8 mouse cellular contexts compared by ENCODE assay signal in genomic region chr6:48555104-48555890, GRCm38 (mm10). TPM values are rescaled to one million over a fixed set of nuclear protein-coding genes. Genes with fewer than 3 reads are reported as not detected.
A peak's percentile ranks its signal among the peaks of the same experiment; 100 is the strongest.
DNase-seq lines count a peak whose midpoint lies in the region; ATAC-seq and TF ChIP-seq lines count a peak whose summit lies in the region.

No protein-coding gene starts in this region.

- peak; percentile 51 for ATAC-seq in common myeloid progenitor, adult 5-6 weeks (replicated peaks; ENCODE audit: low read depth, poor library complexity, severe bottlenecking)
- ATAC-seq in heart, embryonic 12.5 days (ENCODE audit: insufficient number of reproducible peaks, low FRiP score), result peak; percentile 76
- ATAC-seq in kidney, postnatal 0 days (replicated peaks; ENCODE audit: low FRiP score, low read depth), result peak; percentile 72
- peak; percentile 64 for ATAC-seq in liver, embryonic 11.5 days (replicated peaks; ENCODE audit: low FRiP score)
- peak; percentile 91 for ATAC-seq in midbrain, embryonic 16.5 days

- TF ChIP-seq CTCF in kidney, postnatal 0 days (IDR thresholded peaks at IDR 0.05; ENCODE audit: low read depth), result no peak

- peaks cover 13% of the 10 kb centered on the region for H3K4me1 ChIP-seq in heart, embryonic 12.5 days (replicated peaks)
- peaks cover 3% of the 10 kb centered on the region; the same call in 1 of the 2 replicates for H3K4me1 ChIP-seq in kidney, postnatal 0 days (replicated peaks; ENCODE audit: insufficient read depth, low read length)
- H3K4me1 ChIP-seq in liver, embryonic 11.5 days (replicated peaks; ENCODE audit: control insufficient read depth, insufficient read depth, low read length), result peaks cover 2% of the 10 kb centered on the region; the same call in 1 of the 2 replicates
- peaks cover 15% of the 10 kb centered on the region for H3K4me1 ChIP-seq in midbrain, embryonic 16.5 days (ENCODE audit: control insufficient read depth, insufficient read depth, low read length)

- peaks cover 19% of the 10 kb centered on the region for H3K36me3 ChIP-seq in heart, embryonic 12.5 days
- H3K36me3 ChIP-seq in kidney, postnatal 0 days (ENCODE audit: insufficient read depth, low read length), result peaks cover 3% of the 10 kb centered on the region; the same call in 1 of the 2 replicates
- H3K36me3 ChIP-seq in liver, embryonic 11.5 days (ENCODE audit: control insufficient read depth, insufficient read depth, low read length), result no peaks in the 10 kb centered on the region
- H3K36me3 ChIP-seq in midbrain, embryonic 16.5 days (ENCODE audit: control insufficient read depth, insufficient read depth, low read length), result 0 out of 2 replicates have a peak, but pooled peaks cover 2% of the 10 kb centered on the region

- H3K27me3 ChIP-seq in heart, embryonic 12.5 days (replicated peaks), result no peaks in the 10 kb centered on the region
- no peaks in the 10 kb centered on the region for H3K27me3 ChIP-seq in kidney, postnatal 0 days (ENCODE audit: insufficient read depth, low read length)
- no peaks in the 10 kb centered on the region for H3K27me3 ChIP-seq in liver, embryonic 11.5 days (replicated peaks; ENCODE audit: control insufficient read depth, insufficient read depth, low read length)
- H3K27me3 ChIP-seq in midbrain, embryonic 16.5 days (ENCODE audit: control insufficient read depth, insufficient read depth, low read depth, low read length), result no peaks in the 10 kb centered on the region

- H3K27ac ChIP-seq in heart, embryonic 12.5 days (ENCODE audit: poor library complexity, severe bottlenecking), result peak overlapping the region; percentile 97
- H3K27ac ChIP-seq in kidney, postnatal 0 days, result peak overlapping the region; percentile 98
- H3K27ac ChIP-seq in liver, embryonic 11.5 days (ENCODE audit: low read depth, low read length), result peak overlapping the region; percentile 68; the same call in 1 of the 2 replicates
- peak overlapping the region; percentile 98 for H3K27ac ChIP-seq in midbrain, embryonic 16.5 days (ENCODE audit: low read length)

- peak overlapping the region; percentile 60 for H3K4me3 ChIP-seq in heart, embryonic 12.5 days
- peak overlapping the region; percentile 46 for H3K4me3 ChIP-seq in kidney, postnatal 0 days (replicated peaks; ENCODE audit: low read depth, low read length)
- H3K4me3 ChIP-seq in liver, embryonic 11.5 days (ENCODE audit: low read depth, low read length), result peak overlapping the region; percentile 43
- peak overlapping the region; percentile 56 for H3K4me3 ChIP-seq in midbrain, embryonic 16.5 days (ENCODE audit: low read depth, low read length)

- 36% methylated on average over 13 of the region's 14 CpGs for WGBS in heart, embryonic 12.5 days
- 26% methylated on average over 14 of the region's 14 CpGs for WGBS in kidney, postnatal 0 days
- WGBS in liver, embryonic 11.5 days, result 40% methylated on average over 13 of the region's 14 CpGs
- 27% methylated on average over 13 of the region's 14 CpGs for WGBS in midbrain, embryonic 16.5 days

- H3K4me2 ChIP-seq in heart, embryonic 12.5 days, result peak overlapping the region; percentile 73
- peak overlapping the region; percentile 76 for H3K4me2 ChIP-seq in kidney, postnatal 0 days (ENCODE audit: low read length)
- H3K4me2 ChIP-seq in liver, embryonic 11.5 days, result peak overlapping the region; percentile 74
- peak overlapping the region; percentile 74 for H3K4me2 ChIP-seq in midbrain, embryonic 16.5 days (ENCODE audit: low read length)

- DNase-seq in right cerebral cortex, adult 18-20 months, result peak; percentile 86
- DNase-seq in right cerebral cortex, postnatal 25 days, result no peak
- peak; percentile 94 for DNase-seq in kidney, postnatal 0 days (ENCODE audit: low spot score)
- DNase-seq in liver, embryonic 11.5 days (ENCODE audit: low spot score), result peak; percentile 40
- DNase-seq in c-Kit-positive CD71-positive TER-119-positive erythroid progenitor cells, embryonic 14.5 days (ENCODE audit: low spot score), result no peak

- peak overlapping the region; percentile 70 for H3K9ac ChIP-seq in heart, embryonic 12.5 days
- H3K9ac ChIP-seq in kidney, postnatal 0 days (ENCODE audit: low read depth, low read length), result peak overlapping the region; percentile 69
- peak overlapping the region; percentile 64 for H3K9ac ChIP-seq in liver, embryonic 11.5 days (ENCODE audit: low read depth, low read length)
- peak overlapping the region; percentile 78 for H3K9ac ChIP-seq in midbrain, embryonic 16.5 days (ENCODE audit: low read depth, low read length)

- no peaks in the 10 kb centered on the region for H3K9me3 ChIP-seq in heart, embryonic 12.5 days (replicated peaks)
- no peaks in the 10 kb centered on the region for H3K9me3 ChIP-seq in kidney, postnatal 0 days (replicated peaks; ENCODE audit: low read length)
- no peaks in the 10 kb centered on the region for H3K9me3 ChIP-seq in liver, embryonic 11.5 days (ENCODE audit: control insufficient read depth, low read length)
- H3K9me3 ChIP-seq in midbrain, embryonic 16.5 days (replicated peaks; ENCODE audit: control insufficient read depth, low read length, poor library complexity, severe bottlenecking), result no peaks in the 10 kb centered on the region

RNA-seq across cellular contexts. Expression of gene Lrrc61, which starts 0.7 kb away (rescaled TPM):
- 4.9 and 5.6 TPM in 2 replicates for total RNA-seq in common myeloid progenitor, adult 5-6 weeks (2017)
- polyA plus RNA-seq in heart, embryonic 12.5 days (2016; fragmentation: Nextera tagmentation; extraction: Ambion mirVana), result 8.6 and 9.1 TPM in 2 replicates
- 11.5 and 11.9 TPM in 2 replicates for polyA plus RNA-seq in kidney, postnatal 0 days (2015; fragmentation: Nextera tagmentation; extraction: Ambion mirVana)
- 4.6 and 4.9 TPM in 2 replicates for polyA plus RNA-seq in liver, embryonic 11.5 days (2014; fragmentation: Nextera tagmentation; extraction: Ambion mirVana)
- 27.5 and 27.9 TPM in 2 replicates for polyA plus RNA-seq in midbrain, embryonic 16.5 days (2015; fragmentation: Nextera tagmentation; extraction: Ambion mirVana)

RNA-seq across cellular contexts. Expression of gene Rarres2, which starts 17.3 kb away (rescaled TPM):
- total RNA-seq in common myeloid progenitor, adult 5-6 weeks (2017), result not detected in 2 replicates
- 24.7 and 26.4 TPM in 2 replicates for polyA plus RNA-seq in heart, embryonic 12.5 days (2016; fragmentation: Nextera tagmentation; extraction: Ambion mirVana)
- 66.8 and 80.3 TPM in 2 replicates for polyA plus RNA-seq in kidney, postnatal 0 days (2015; fragmentation: Nextera tagmentation; extraction: Ambion mirVana)
- polyA plus RNA-seq in liver, embryonic 11.5 days (2014; fragmentation: Nextera tagmentation; extraction: Ambion mirVana), result 9.0 and 9.7 TPM in 2 replicates
- 5.3 and 5.7 TPM in 2 replicates for polyA plus RNA-seq in midbrain, embryonic 16.5 days (2015; fragmentation: Nextera tagmentation; extraction: Ambion mirVana)

RNA-seq across cellular contexts. Expression of gene Atp6v0e2, which starts 17.9 kb away (rescaled TPM):
- 2.1 TPM in 1 of 2 replicates, not detected in the other for total RNA-seq in common myeloid progenitor, adult 5-6 weeks (2017)
- polyA plus RNA-seq in heart, embryonic 12.5 days (2016; fragmentation: Nextera tagmentation; extraction: Ambion mirVana), result 20.4 and 20.5 TPM in 2 replicates
- polyA plus RNA-seq in kidney, postnatal 0 days (2015; fragmentation: Nextera tagmentation; extraction: Ambion mirVana), result 31.1 and 34.6 TPM in 2 replicates
- 4.2 and 5.6 TPM in 2 replicates for polyA plus RNA-seq in liver, embryonic 11.5 days (2014; fragmentation: Nextera tagmentation; extraction: Ambion mirVana)
- 302 and 362 TPM in 2 replicates for polyA plus RNA-seq in midbrain, embryonic 16.5 days (2015; fragmentation: Nextera tagmentation; extraction: Ambion mirVana)

RNA-seq across cellular contexts. Expression of gene Gm45021, which starts 34.1 kb away (rescaled TPM):
- total RNA-seq in common myeloid progenitor, adult 5-6 weeks (2017), result not detected in 2 replicates
- polyA plus RNA-seq in heart, embryonic 12.5 days (2016; fragmentation: Nextera tagmentation; extraction: Ambion mirVana), result 1.5 TPM in 1 of 2 replicates, not detected in the other
- 0.38 TPM in 1 of 2 replicates, not detected in the other for polyA plus RNA-seq in kidney, postnatal 0 days (2015; fragmentation: Nextera tagmentation; extraction: Ambion mirVana)
- polyA plus RNA-seq in liver, embryonic 11.5 days (2014; fragmentation: Nextera tagmentation; extraction: Ambion mirVana), result not detected in 2 replicates
- not detected in 2 replicates for polyA plus RNA-seq in midbrain, embryonic 16.5 days (2015; fragmentation: Nextera tagmentation; extraction: Ambion mirVana)

RNA-seq across cellular contexts. Expression of gene Repin1, which starts 38.4 kb away (rescaled TPM):
- total RNA-seq in common myeloid progenitor, adult 5-6 weeks (2017), result 19.7 and 23.1 TPM in 2 replicates
- 32.1 and 32.7 TPM in 2 replicates for polyA plus RNA-seq in heart, embryonic 12.5 days (2016; fragmentation: Nextera tagmentation; extraction: Ambion mirVana)
- 37.4 and 43.5 TPM in 2 replicates for polyA plus RNA-seq in kidney, postnatal 0 days (2015; fragmentation: Nextera tagmentation; extraction: Ambion mirVana)
- 20.0 and 20.1 TPM in 2 replicates for polyA plus RNA-seq in liver, embryonic 11.5 days (2014; fragmentation: Nextera tagmentation; extraction: Ambion mirVana)
- 48.2 and 48.8 TPM in 2 replicates for polyA plus RNA-seq in midbrain, embryonic 16.5 days (2015; fragmentation: Nextera tagmentation; extraction: Ambion mirVana)

Comparison
In these comparisons a context has a peak if more than half of its experiments do, and no peak if none do; other contexts are left out.
1. DNase-seq: peak in right cerebral cortex, adult 18-20 months (single experiment), kidney, postnatal 0 days (single experiment) and liver, embryonic 11.5 days (single experiment); none in right cerebral cortex, postnatal 25 days (single experiment) and c-Kit-positive CD71-positive TER-119-positive erythroid progenitor cells, embryonic 14.5 days (single experiment).
2. Peak in every context shown above with its lines, with median percentiles within 50 percentile points of each other: ATAC-seq, H3K27ac ChIP-seq, H3K4me2 ChIP-seq, H3K4me3 ChIP-seq and H3K9ac ChIP-seq.